Mouse (Mus musculus): ENCODE results near the gene Trim47. TPM values are rescaled to one million over a fixed set of nuclear protein-coding genes. Genes with fewer than 3 reads are reported as not detected.
A peak's percentile ranks its signal among the peaks of the same experiment; 100 is the strongest.
"Not testable (repeated sequence)": the region's sequence is repeated elsewhere in the genome, so short reads cannot be mapped to it uniquely, and the experiment has no call there.

The Trim47 gene
- polyA plus RNA-seq, 1 experiment from 2014 or later = 9.4 TPM

DNA sequence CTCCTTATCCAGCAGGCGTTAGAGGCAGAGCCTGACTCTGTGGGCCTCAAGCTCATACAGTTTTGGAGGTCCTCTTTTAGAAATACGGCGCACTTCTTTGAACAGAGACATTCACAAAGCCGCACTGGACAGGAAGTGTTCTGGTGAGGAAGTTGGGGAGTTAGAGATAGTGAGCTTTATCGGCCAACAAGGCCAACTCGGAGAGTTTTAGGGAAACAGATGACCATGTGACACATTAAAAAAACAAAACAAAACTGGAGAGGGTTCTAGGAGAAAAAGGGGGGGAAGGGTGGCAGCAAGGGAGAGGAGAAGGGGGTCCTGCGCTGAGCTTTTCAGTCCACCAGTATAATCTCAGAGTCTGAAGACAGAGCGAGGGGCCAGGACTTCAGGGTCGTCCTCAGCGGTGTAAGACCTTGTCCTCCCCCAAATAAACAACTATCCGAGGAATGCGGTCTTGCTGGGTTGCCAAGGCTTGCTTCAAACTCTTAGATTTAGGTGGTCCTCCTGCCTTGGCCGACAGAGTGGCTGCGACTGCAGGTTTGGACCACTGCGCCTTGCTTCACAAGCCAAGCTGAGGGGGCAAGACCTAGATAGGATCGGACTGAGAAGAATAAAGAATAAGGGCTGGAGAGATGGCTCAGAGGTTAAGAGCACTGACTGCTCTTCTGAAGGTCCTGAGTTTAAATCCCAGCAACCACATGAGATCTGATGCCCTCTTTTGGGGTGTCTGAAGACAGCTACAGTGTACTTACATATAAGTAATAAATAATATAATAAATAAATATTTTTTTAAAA, 33.0 kb downstream of the Trim47 start:
- no peak overlapping the region for H3K4me3 ChIP-seq (ENCODE audit: inconsistent target)
- peak overlapping the region; percentile 82 for H3K27ac ChIP-seq
- H3K36me3 ChIP-seq (ENCODE audit: inconsistent target) = no peaks in the 10 kb centered on the region
- WGBS (ENCODE audit: missing documents) = 16% methylated on average over 16 of the region's 16 CpGs
- H3K79me2 ChIP-seq (ENCODE audit: inconsistent target) = no peaks in the 10 kb centered on the region

DNA sequence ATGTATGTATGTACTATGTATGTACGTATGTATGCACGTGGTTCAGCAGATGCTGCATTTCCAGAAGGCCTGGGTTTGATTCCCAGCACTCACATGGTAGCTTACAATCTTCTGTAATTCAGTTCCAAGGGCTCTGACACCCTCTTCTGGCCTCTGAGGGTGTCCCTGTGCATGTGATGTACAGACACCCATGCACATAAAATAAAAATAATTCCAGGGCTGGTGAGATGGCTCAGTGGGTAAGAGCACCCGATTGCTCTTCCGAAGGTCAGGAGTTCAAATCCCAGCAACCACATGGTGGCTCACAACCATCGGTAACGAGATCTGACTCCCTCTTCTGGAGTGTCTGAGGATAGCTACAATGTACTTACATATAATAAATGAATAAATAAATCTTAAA, 34.1 kb downstream of the Trim47 start:
- H3K36me3 ChIP-seq (ENCODE audit: inconsistent target); H3K79me2 ChIP-seq (ENCODE audit: inconsistent target); H3K4me3 ChIP-seq (ENCODE audit: inconsistent target): not testable (repeated sequence)
- WGBS (ENCODE audit: missing documents) = 84% methylated on average over 6 of the region's 6 CpGs
- H3K27ac ChIP-seq = peak overlapping the region; percentile 82; the same call in 1 of the 2 replicates

DNA sequence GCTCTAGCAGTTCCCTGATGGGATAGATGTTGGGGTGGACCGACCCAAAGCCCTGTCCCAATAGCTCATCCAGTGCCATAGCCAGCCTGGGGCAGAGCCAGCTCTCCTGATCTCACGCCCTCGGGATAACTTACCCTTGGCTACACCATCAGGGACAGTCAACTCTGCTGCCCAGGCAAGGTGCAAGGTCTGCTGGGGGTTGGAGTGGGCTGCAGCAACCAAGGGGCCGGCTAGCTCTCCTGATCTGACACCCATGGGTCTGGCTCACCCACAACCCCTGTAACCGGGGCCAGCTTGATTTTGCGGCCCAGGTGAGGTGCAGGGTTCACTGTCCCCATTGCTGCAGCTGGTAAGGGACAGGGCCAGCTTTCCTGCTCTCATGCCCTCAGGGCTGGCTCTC, 35.4 kb downstream of the Trim47 start:
- no peak overlapping the region for H3K27ac ChIP-seq
- H3K4me3 ChIP-seq (ENCODE audit: inconsistent target) = no peak overlapping the region
- no peaks in the 10 kb centered on the region for H3K36me3 ChIP-seq (ENCODE audit: inconsistent target)
- WGBS (ENCODE audit: missing documents) = 82% methylated on average over 6 of the region's 6 CpGs
- peaks cover under 1% of the 10 kb centered on the region; the same call in 1 of the 2 replicates for H3K79me2 ChIP-seq (ENCODE audit: inconsistent target)

DNA sequence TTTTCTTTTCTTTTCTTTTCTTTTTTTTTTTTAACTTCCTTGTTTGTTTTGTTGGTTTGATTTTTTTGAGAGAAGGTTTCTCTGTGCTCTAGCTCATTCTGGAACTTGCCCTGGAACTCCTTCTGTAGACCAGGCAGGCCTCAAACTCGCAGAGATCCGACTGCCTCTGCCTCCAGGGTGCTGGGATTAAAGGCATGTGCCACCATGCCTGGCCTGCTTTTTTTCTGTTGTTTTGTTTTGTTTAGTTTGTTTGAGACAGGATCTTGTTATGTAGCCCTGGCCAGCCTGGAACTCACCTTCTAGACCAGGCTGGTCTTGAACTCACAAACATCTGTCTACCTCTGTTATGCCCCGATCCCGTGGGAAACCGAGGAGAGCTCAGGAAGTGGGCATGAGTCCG, 37.5 kb downstream of the Trim47 start:
- Histone ChIP-seq H3K4me3 (ENCODE audit: inconsistent target) (no peak overlapping the region), H3K27ac (no peak overlapping the region), H3K79me2 (ENCODE audit: inconsistent target) (peaks cover 21% of the 10 kb centered on the region), H3K36me3 (ENCODE audit: inconsistent target) (no peaks in the 10 kb centered on the region)
- 92% methylated on average over 6 of the region's 6 CpGs for WGBS (ENCODE audit: missing documents)

DNA sequence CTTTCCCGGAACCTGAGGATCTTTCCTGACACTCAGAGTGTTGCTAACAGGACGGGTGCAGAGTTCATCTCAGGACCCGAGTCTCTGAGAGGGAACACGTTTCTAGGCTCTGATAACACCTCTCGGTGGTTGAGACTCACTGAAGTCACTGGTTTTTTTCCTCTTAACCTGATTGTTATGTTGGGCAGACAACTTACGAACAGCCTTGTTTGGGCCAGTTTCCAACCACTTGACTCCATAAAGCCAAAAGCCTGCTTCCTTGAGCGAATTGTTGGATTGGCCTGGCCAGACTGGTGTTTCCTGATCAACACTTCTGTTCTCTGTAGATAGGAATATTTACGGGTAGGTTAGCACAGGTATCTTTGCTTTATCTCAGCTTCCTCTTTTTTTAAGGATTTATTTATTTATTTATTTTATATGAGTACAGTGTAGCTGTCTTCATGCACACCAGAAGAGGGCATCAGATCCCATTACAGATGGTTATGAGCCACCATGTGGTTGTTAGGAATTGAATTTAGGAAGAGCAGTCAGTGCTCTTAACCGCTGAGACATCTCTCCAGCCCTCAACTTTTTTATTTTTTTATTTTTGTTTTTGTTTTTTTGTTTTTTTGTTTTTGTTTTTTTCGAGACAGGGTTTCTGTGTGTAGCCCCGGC, 38.1 kb downstream of the Trim47 start:
- Histone ChIP-seq H3K4me3 (ENCODE audit: inconsistent target) (no peak overlapping the region), H3K79me2 (ENCODE audit: inconsistent target) (peaks cover 28% of the 10 kb centered on the region), H3K27ac (no peak overlapping the region), H3K36me3 (ENCODE audit: inconsistent target) (peaks cover 6% of the 10 kb centered on the region; the same call in 1 of the 2 replicates)
- WGBS (ENCODE audit: missing documents) = 49% methylated on average over 10 of the region's 11 CpGs

DNA sequence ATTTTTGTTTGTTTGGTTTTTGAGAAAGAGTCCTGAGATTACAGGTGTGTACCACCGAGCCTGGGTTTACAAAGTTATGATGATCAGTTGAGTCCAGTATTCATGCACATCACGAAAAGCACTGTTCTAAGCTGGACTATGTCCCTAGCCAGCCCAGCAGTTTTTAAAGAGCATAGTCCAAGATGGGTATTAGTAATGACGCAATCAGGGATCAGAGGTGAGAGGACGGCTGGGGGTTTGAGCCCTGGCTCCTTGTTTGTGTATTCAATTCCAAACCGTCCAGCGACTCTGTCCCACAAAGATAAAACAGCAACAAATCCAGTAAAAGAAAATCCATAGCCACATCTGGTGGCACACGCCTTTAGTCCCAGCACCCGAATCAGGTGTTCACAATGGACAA, 38.8 kb downstream of the Trim47 start:
- Histone ChIP-seq H3K27ac (no peak overlapping the region), H3K36me3 (ENCODE audit: inconsistent target) (peaks cover 12% of the 10 kb centered on the region), H3K79me2 (ENCODE audit: inconsistent target) (peaks cover 35% of the 10 kb centered on the region), H3K4me3 (ENCODE audit: inconsistent target) (0 out of 2 replicates have a peak overlapping the region, but pooled peaks have one; percentile 60)
- 70% methylated on average over 8 of the region's 8 CpGs for WGBS (ENCODE audit: missing documents)

DNA sequence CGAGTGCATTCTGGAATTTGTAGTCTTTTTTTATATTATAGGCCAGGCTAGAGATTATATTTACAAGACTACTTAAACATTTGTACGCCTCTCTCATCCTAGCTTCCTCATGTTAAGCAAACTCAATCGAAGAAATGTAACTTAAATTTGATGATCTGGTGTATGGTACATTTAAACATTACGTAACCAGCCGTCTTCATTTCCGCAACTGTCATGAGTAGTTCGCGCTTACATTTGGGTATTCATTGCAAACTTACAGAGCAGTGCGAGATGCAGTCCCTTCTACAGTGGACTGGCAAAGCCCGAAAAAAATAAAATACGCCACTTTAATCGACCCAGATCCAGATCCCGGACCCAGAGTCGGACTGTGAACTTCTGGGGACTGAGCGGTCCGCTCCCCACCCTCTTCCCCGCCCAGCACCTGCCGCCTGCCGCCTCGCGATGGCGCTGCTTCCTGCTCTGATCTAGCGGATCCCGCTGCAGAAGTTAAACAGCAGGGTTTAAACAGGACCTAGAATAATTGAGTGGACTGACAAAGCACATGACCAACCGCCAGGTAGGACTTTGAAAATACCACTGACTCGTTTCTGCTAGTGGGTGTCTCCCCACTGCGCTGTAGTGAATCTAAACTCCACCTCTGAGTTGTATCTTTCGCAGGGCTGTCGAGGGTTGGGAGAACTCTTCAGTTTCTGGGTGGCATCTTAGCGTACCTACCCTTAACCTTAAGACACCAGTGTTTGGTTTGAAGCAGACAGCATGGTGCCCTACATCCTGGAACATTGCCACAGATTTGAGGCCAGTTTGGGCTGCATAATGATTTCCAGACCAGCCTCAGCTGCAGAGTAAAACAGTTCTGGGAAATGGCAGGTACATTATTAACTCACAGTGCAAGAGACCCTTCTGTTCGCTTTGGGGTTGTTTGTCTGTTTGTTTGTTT, 39.5 kb downstream of the Trim47 start:
- H3K79me2 ChIP-seq (ENCODE audit: inconsistent target) = peaks cover 42% of the 10 kb centered on the region
- peak overlapping the region; percentile 86 for H3K27ac ChIP-seq
- peaks cover 18% of the 10 kb centered on the region for H3K36me3 ChIP-seq (ENCODE audit: inconsistent target)
- peak overlapping the region; percentile 60 for H3K4me3 ChIP-seq (ENCODE audit: inconsistent target)
- WGBS (ENCODE audit: missing documents) = under 1% methylated on average over 29 of the region's 31 CpGs

DNA sequence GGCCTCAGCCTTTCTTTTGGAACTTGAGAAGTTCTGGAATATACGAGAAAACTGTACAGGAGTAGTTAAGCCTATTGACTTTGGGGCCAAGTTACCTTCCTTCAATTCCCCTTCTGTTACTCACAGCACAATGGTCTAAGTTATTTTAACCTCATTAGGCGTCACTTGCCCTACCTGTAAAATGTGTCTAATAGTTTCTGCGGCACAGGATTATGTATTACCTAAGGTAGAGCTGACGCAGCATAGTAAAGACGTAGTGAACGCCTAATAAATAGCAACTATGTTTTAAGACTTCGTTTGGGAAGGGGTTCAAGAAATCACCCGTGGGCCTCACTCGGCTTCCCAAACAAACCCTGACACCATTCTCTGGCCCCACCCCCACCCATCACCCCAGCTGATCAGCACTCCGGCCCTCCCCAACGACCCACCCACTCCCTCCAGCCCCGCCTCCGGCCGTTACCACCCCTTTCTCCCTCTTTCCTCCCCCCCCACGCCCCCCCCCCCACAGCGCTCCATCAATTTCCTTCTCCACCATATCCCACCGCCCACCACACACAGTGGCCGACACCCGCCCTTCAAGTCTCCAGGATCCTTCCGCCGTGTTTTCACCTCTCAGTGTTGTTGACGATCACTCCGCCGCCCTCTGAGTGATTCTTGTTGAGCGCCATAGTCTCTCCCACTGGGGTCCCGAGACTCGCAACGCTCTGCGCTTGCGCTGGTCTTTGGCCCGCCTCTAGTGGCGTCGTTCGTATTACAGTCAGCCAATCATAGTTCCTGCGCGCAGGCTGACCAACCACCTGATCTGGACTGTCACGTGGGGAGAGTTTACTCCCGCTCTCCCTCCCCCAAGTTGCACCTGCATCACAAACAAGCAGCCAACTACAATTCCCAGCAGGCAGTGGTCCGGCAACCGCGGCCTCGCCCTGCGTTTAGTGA, 40.5 kb downstream of the Trim47 start, which contains the start of gene Wbp2:
Gene Wbp2, minus strand, starts transcription at position 738 of the 936 bp plus-strand sequence.
- H3K4me3 ChIP-seq (ENCODE audit: inconsistent target) = peak within 1 kb of the TSS; percentile 60
- H3K27ac ChIP-seq = peak within 1 kb of the TSS; percentile 86
- WGBS (ENCODE audit: missing documents) = 3% methylated on average over 36 of the region's 43 CpGs
- peaks cover 27% of the 10 kb centered on the region for H3K36me3 ChIP-seq (ENCODE audit: inconsistent target)
- H3K79me2 ChIP-seq (ENCODE audit: inconsistent target) = peaks cover 51% of the 10 kb centered on the region

DNA sequence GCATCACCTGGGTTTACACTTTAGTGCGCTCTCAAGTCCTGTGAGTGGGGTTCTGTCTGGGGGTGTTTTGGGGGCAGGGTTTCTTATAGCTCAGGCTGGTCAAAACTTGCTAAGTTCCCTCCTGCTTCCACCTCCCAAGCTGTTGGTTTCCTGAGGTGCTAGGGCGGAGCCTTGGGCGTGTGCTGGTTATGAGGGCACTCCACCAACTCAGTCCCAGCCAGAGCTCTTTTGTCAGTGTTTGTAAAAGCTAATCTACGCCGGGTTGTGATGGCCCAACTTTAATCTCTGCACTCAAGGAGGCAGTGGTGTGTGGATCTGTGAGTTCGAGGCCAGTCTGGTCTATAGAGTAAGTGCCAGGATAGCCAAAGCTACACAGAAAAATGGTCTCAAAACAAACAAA, 42.8 kb downstream of the Trim47 start:
- WGBS (ENCODE audit: missing documents) = 80% methylated on average over 6 of the region's 6 CpGs
- Histone ChIP-seq H3K79me2 (ENCODE audit: inconsistent target) (peaks cover 62% of the 10 kb centered on the region), H3K27ac (no peak overlapping the region), H3K36me3 (ENCODE audit: inconsistent target) (peaks cover 51% of the 10 kb centered on the region), H3K4me3 (ENCODE audit: inconsistent target) (no peak overlapping the region)

DNA sequence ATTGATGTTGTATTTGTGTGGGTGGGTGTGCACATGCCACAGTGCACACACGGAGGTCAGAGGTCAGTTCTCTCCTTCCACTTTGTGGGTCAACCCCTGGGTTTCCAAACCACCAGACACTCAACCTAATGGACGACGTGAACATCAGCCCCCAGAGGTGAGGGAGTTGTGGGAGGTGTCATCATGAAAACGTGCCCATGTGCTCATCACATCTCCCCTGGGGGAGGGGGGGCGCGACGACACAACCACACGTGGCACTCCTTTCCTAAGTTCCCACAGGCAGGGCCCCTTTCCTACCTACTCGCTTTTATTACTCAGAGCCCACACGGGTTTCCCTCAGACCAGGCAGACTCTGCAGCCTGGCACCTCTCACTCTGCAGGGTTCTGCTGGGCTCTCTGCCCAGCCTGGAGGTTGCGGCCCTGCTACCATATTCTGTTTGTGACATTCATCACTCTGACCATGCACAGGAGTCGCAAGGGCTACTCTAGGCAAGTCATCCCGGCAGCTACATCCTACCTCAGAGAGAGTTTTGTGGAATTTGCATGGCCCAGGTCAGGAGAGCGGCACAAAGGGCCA, 43.8 kb downstream of the Trim47 start:
- H3K36me3 ChIP-seq (ENCODE audit: inconsistent target) = peaks cover 54% of the 10 kb centered on the region
- peaks cover 62% of the 10 kb centered on the region for H3K79me2 ChIP-seq (ENCODE audit: inconsistent target)
- H3K4me3 ChIP-seq (ENCODE audit: inconsistent target) = no peak overlapping the region
- no peak overlapping the region for H3K27ac ChIP-seq
- 90% methylated on average over 14 of the region's 14 CpGs for WGBS (ENCODE audit: missing documents)

DNA sequence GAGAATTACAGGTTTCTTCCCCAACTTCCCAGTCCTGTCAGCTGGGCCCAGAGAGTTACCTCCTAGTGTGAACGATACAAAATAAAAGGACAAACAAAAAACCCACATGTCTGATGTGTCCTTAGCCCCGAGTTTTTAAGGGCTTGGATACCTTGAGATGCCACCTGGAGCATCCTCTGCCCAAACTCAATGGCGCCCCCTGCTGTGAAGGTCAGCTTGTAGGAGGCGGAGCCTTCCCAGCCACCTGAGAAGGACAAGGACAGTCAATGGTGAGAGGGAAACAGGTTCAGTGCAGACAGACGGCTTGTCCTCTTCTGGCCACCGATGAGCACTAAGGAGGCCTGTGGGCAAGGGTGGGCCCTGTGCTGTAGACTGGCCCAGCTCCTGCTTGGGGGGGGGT, 45.9 kb downstream of the Trim47 start:
- Histone ChIP-seq H3K27ac (no peak overlapping the region), H3K79me2 (ENCODE audit: inconsistent target) (peaks cover 65% of the 10 kb centered on the region), H3K36me3 (ENCODE audit: inconsistent target) (peaks cover 54% of the 10 kb centered on the region), H3K4me3 (ENCODE audit: inconsistent target) (no peak overlapping the region)
- WGBS (ENCODE audit: missing documents) = 79% methylated on average over 6 of the region's 6 CpGs

DNA sequence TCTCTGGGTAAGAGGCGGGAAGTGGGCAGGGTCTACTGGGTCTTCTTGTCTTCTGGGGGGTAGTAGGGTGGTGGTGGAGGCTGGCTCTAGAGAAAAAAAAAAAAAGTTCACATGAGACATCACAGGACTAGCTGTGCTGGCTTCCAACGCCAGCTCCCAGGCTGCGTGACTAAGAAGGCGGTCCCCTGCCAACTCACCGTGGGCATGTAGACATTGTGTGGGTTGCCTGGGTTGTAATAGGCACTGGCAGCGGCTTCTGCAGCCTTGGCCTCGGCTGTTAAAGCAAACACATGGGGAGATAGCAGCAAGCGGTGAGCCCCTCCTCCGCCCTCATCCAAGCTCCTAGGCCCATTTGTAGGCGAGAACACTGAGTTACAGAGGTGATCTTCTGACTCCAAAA, 47.5 kb downstream of the Trim47 start:
- no peak overlapping the region for H3K27ac ChIP-seq
- H3K79me2 ChIP-seq (ENCODE audit: inconsistent target) = peaks cover 49% of the 10 kb centered on the region
- H3K36me3 ChIP-seq (ENCODE audit: inconsistent target) = peaks cover 54% of the 10 kb centered on the region

DNA sequence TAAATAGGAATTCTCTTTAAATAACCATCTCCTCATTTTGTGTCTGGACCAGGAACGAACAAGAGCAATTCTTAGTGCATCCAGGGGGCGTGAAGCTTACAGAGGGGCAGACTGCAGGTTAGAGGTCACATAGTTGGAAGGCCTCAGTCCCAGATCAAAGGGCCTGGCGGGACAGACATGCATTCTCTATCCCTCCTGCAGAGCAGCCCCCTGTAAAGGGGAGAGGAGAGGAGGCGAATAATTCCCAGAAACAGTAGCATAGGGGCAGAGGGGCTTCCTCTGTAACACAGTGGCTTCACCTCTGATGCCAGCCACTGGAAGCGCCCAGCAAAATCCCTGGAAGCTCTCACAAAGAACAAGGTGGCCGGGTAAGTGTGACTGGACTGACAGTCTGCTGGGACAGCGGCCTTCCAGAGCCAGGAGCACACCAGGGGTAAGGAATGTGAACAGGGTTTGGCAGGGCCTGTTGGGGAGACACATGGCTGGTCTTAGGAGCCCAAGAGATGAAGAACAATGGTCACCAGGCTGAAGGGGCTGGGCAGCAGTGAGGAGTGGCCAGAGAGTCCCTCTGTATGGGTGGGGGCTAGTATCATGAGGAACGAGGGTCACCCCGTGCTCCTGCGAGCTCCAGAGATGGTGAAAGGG, 48.2 kb downstream of the Trim47 start:
- peak overlapping the region; percentile 84 for H3K27ac ChIP-seq
- H3K4me3 ChIP-seq (ENCODE audit: inconsistent target) = no peak overlapping the region
- H3K36me3 ChIP-seq (ENCODE audit: inconsistent target) = peaks cover 48% of the 10 kb centered on the region
- peaks cover 42% of the 10 kb centered on the region for H3K79me2 ChIP-seq (ENCODE audit: inconsistent target)
- 72% methylated on average over 10 of the region's 10 CpGs for WGBS (ENCODE audit: missing documents)

More for the DNA sequence above, 47.5 kb downstream of the Trim47 start:
- H3K4me3 ChIP-seq (ENCODE audit: inconsistent target) = no peak overlapping the region
- 85% methylated on average over 10 of the region's 10 CpGs for WGBS (ENCODE audit: missing documents)

Data from macrophage (primary cell).